ENCODE assay signal across 8 mouse cellular contexts in the genomic region with DNA sequence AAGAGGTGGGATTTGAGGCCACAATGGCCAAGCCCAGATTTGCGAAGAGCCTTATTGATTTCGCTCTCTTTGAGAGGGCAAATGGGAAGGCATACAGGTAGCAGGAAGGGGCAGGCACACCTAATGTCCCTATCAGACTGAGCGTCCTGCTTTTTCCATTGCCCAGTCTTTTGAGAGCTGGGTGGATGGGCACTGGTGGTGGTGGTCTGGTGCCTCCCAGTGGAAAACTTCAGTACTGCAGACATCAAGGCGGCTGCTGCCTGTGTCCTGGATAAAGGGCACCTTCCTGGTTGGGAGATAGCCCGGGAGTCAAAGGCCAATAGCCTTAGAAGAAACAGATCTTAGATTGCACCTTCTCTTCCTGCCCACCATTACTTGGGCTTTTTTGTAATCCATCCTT. TPM values are rescaled to one million over a fixed set of nuclear protein-coding genes. Genes with fewer than 3 reads are reported as not detected.
A peak's percentile ranks its signal among the peaks of the same experiment; 100 is the strongest.
DNase-seq lines count a peak whose midpoint lies in the region; ATAC-seq and TF ChIP-seq lines count a peak whose summit lies in the region.

No protein-coding gene starts in this region.

- no peaks in the 10 kb centered on the region for H3K9me3 ChIP-seq in kidney, embryonic 15.5 days (replicated peaks)
- H3K9me3 ChIP-seq in kidney, embryonic 14.5 days (ENCODE audit: control insufficient read depth, low read length), result no peaks in the 10 kb centered on the region
- H3K9me3 ChIP-seq in liver, embryonic 14.5 days (ENCODE audit: control insufficient read depth, low read length), result no peaks in the 10 kb centered on the region

- peak; percentile 97 for TF ChIP-seq CTCF in cerebellum, adult 2 months (IDR thresholded peaks at IDR 0.05; ENCODE audit: borderline replicate concordance, insufficient read depth, low read depth, low read length)
- peak; percentile 85 for TF ChIP-seq CTCF in liver, embryonic 14.5 days (IDR thresholded peaks at IDR 0.05; ENCODE audit: low read depth)

- TF ChIP-seq POLR2A in cerebellum, adult 2 months (IDR thresholded peaks at IDR 0.05; ENCODE audit: borderline replicate concordance, insufficient read depth, low read length), result no peak

- H3K36me3 ChIP-seq in kidney, embryonic 15.5 days, result no peaks in the 10 kb centered on the region
- no peaks in the 10 kb centered on the region for H3K36me3 ChIP-seq in kidney, embryonic 14.5 days (ENCODE audit: control insufficient read depth, insufficient read depth, low read length)
- no peaks in the 10 kb centered on the region for H3K36me3 ChIP-seq in liver, embryonic 14.5 days (replicated peaks; ENCODE audit: control insufficient read depth, insufficient read depth, low read depth)

- TF ChIP-seq EP300 in liver, embryonic 14.5 days (IDR thresholded peaks at IDR 0.05; ENCODE audit: low read depth), result no peak

- 32% methylated on average over 5 of the region's 5 CpGs for WGBS in kidney, embryonic 15.5 days
- 33% methylated on average over 5 of the region's 5 CpGs for WGBS in cerebellum, adult 2 months
- WGBS in kidney, embryonic 14.5 days, result 35% methylated on average over 5 of the region's 5 CpGs
- 27% methylated on average over 5 of the region's 5 CpGs for WGBS in liver, embryonic 14.5 days (ENCODE audit: insufficient replicate concordance)

- H3K4me1 ChIP-seq in kidney, embryonic 15.5 days, result peaks cover 7% of the 10 kb centered on the region
- H3K4me1 ChIP-seq in cerebellum, adult 2 months (ENCODE audit: control insufficient read depth, insufficient read depth, low read length), result peaks cover 29% of the 10 kb centered on the region
- no peaks in the 10 kb centered on the region for H3K4me1 ChIP-seq in kidney, embryonic 14.5 days (ENCODE audit: control insufficient read depth, insufficient read depth, low read length)
- no peaks in the 10 kb centered on the region for H3K4me1 ChIP-seq in liver, embryonic 14.5 days (replicated peaks; ENCODE audit: control insufficient read depth in 2 of 2, insufficient read depth in 2 of 2, low read length in 1 of 2)

- no peak overlapping the region for H3K27ac ChIP-seq in kidney, embryonic 15.5 days
- no peak overlapping the region for H3K27ac ChIP-seq in cerebellum, adult 2 months (ENCODE audit: insufficient read depth, low read length)
- no peak overlapping the region for H3K27ac ChIP-seq in kidney, embryonic 14.5 days (ENCODE audit: low read depth, low read length)
- H3K27ac ChIP-seq in liver, embryonic 14.5 days, result no peak overlapping the region

- ATAC-seq in kidney, embryonic 15.5 days (replicated peaks; ENCODE audit: low FRiP score), result no peak
- peak; percentile 51; the same call in 1 of the 2 replicates for ATAC-seq in kidney, embryonic 14.5 days (ENCODE audit: low FRiP score, low TSS enrichment)
- ATAC-seq in liver, embryonic 14.5 days (ENCODE audit: insufficient read depth), result no peak

- DNase-seq in kidney, adult 11 months, result peak; percentile 67
- DNase-seq in cerebellum, adult 2 months, result peak; percentile 85 to 90
- DNase-seq in gastrocnemius, adult 18-20 months (ENCODE audit: low spot score), result peak; percentile 79
- no peak for DNase-seq in liver, embryonic 14.5 days (ENCODE audit: low read depth in 3 of 3, low spot score in 3 of 3)
- DNase-seq in ovary, postnatal 10 days (ENCODE audit: low spot score), result peak; percentile 51
- DNase-seq in thymus, postnatal 36 days, result peak; percentile 14 to 22

- H3K4me3 ChIP-seq in kidney, embryonic 15.5 days (replicated peaks), result no peak overlapping the region
- H3K4me3 ChIP-seq in cerebellum, adult 2 months (replicated peaks; ENCODE audit: insufficient read depth, low read depth, low read length), result no peak overlapping the region
- no peak overlapping the region for H3K4me3 ChIP-seq in kidney, embryonic 14.5 days (ENCODE audit: low read length)
- no peak overlapping the region for H3K4me3 ChIP-seq in liver, embryonic 14.5 days (ENCODE audit: insufficient read depth in 1 of 2, low read depth in 2 of 2, low read length in 2 of 2)

- H3K9ac ChIP-seq in kidney, embryonic 15.5 days, result no peak overlapping the region
- no peak overlapping the region for H3K9ac ChIP-seq in kidney, embryonic 14.5 days (ENCODE audit: low read depth, low read length)
- no peak overlapping the region for H3K9ac ChIP-seq in liver, embryonic 14.5 days (replicated peaks)

- H3K27me3 ChIP-seq in kidney, embryonic 15.5 days, result no peaks in the 10 kb centered on the region
- H3K27me3 ChIP-seq in cerebellum, adult 2 months (ENCODE audit: control insufficient read depth, insufficient read depth, low read length), result no peaks in the 10 kb centered on the region
- H3K27me3 ChIP-seq in kidney, embryonic 14.5 days (ENCODE audit: control insufficient read depth, insufficient read depth, low read length), result no peaks in the 10 kb centered on the region
- no peaks in the 10 kb centered on the region for H3K27me3 ChIP-seq in liver, embryonic 14.5 days (ENCODE audit: control insufficient read depth, insufficient read depth, low read length)

- no peak overlapping the region for H3K4me2 ChIP-seq in kidney, embryonic 15.5 days
- no peak overlapping the region for H3K4me2 ChIP-seq in kidney, embryonic 14.5 days (replicated peaks; ENCODE audit: low read depth, low read length)
- H3K4me2 ChIP-seq in liver, embryonic 14.5 days (ENCODE audit: low read depth), result no peak overlapping the region

RNA-seq across cellular contexts. Expression of a gene that starts 47.4 kb away (rescaled TPM):
- not detected in 2 replicates for polyA plus RNA-seq in kidney, embryonic 15.5 days (2015; fragmentation: Nextera tagmentation; extraction: Ambion mirVana)
- polyA plus RNA-seq in cerebellum, adult 2 months (2012; rRNA removed), result 0.41 and 0.86 TPM in 2 replicates
- under 1 TPM in 1 of 2 experiments, not detected in 1; 0.21 TPM for total RNA-seq in gastrocnemius, adult 18-20 months (2021)
- not detected in 2 replicates for polyA plus RNA-seq in kidney, embryonic 14.5 days (2014; fragmentation: Nextera tagmentation; extraction: Ambion mirVana)
- polyA plus RNA-seq in liver, embryonic 14.5 days (2012; rRNA removed), result not detected in 2 replicates
- polyA plus RNA-seq in liver, embryonic 14.5 days (2014; fragmentation: Nextera tagmentation; extraction: Ambion mirVana), result not detected in 2 replicates

Comparison
In these comparisons a context has a peak if more than half of its experiments do, and no peak if none do; other contexts are left out.
1. DNase-seq: peak in kidney, adult 11 months (single experiment), cerebellum, adult 2 months (2 of 2), gastrocnemius, adult 18-20 months (single experiment), ovary, postnatal 10 days (single experiment) and thymus, postnatal 36 days (2 of 2); none in liver, embryonic 14.5 days (0 of 3).